Mouse (Mus musculus): ENCODE results near the gene Rasd2.

- TF ChIP-seq POLR2A (IDR thresholded peaks at IDR 0.05; ENCODE audit: low read depth, low read length), result no peak
- TF ChIP-seq CTCF (IDR thresholded peaks at IDR 0.05; ENCODE audit: borderline replicate concordance, insufficient read depth, low read length), result no peak
Measured at GRCm38 (mm10) chr8:75197170-75197569, 16.6 kb upstream of the Rasd2 start.

All from embryonic fibroblast, embryonic 13.5 days (primary cell).